Mouse (Mus musculus) liver, postnatal 0 days (tissue): ENCODE measurements around the gene AI464131.

Source experiments
- CTCF ChIP-seq: sonication (generic); IDR thresholded peaks from 2 replicates; pipeline ENCODE4 v1.5.1; 2016; ENCODE audit warnings: antibody characterized with exemption, low read depth
- EP300 ChIP-seq: IDR thresholded peaks from 2 replicates; pipeline ENCODE4 v1.6.1; 2016; ENCODE audit warnings: antibody characterized with exemption, low read depth, mild to moderate bottlenecking

GRCm38 (mm10) chr4:41492951-41493350 is 9.9 kb downstream of the AI464131 start:
- TF ChIP-seq CTCF (no peak), EP300 (no peak)
